Mouse (Mus musculus): Measurements from ENCODE around the gene Casr.

DNA sequence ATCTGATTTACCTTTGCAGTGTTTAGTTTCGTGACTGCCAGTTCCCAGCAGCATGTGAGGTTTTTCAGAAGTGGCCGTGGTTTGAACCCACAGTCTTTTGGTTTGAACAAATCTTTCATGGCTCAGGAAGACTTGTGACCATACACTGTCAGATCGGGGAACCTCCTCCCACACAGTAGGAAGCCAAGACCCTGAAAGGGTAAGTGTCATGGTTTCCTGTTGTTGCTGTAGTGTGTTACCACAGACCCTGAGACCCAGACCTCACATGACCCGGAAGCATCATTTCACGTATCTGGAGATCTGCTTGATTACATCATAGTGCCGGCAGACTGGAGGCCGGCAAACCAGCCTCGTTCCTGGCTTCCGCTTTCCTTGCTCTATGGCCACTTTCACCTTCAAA, 85.1 kb downstream of the Casr start:
- TF ChIP-seq CTCF (conservative IDR thresholded peaks at IDR 0.05; ENCODE audit: low read length), result no peak
- no peak for TF ChIP-seq POU5F1 (IDR thresholded peaks at IDR 0.05; ENCODE audit: borderline replicate concordance, low read length)
- no peak for TF ChIP-seq NANOG (IDR thresholded peaks at IDR 0.05; ENCODE audit: borderline replicate concordance, low read length)

All from E14TG2a.4 (cell line).